Mouse (Mus musculus) C2C12 (cell line): Measurements from ENCODE around the gene Pin1rt1. TPM values are rescaled to one million over a fixed set of nuclear protein-coding genes. Genes with fewer than 3 reads are reported as not detected.

Experiments
- H3K27me3 ChIP-seq: one replicate; pipeline ENCODE4 v1.6.1; 2011; ENCODE audit not compliant: control insufficient read depth, insufficient read depth, insufficient read length
- H3K36me3 ChIP-seq: one replicate; pipeline ENCODE4 v1.6.1; 2011; ENCODE audit not compliant: control insufficient read depth, insufficient read depth
- H3K4me3 ChIP-seq: one replicate; pipeline ENCODE4 v1.5.1; 2011; ENCODE audit warnings: mild to moderate bottlenecking, control low read depth; ENCODE audit not compliant: poor library complexity, insufficient read depth, severe bottlenecking
- H3K79me2 ChIP-seq: one replicate; pipeline ENCODE4 v1.6.1; 2011; ENCODE audit not compliant: control insufficient read depth, insufficient read depth
- H3K79me3 ChIP-seq: one replicate; pipeline ENCODE4 v1.6.1; 2011; ENCODE audit warnings: low read depth, control low read depth
- H3ac ChIP-seq: one replicate; pipeline ENCODE3; 2011; ENCODE audit warnings: low read depth; ENCODE audit not compliant: control insufficient read depth, insufficient read length
- CEBPB ChIP-seq: IDR thresholded peaks from one replicate; pipeline ENCODE4 v1.6.1; 2011; ENCODE audit warnings: low read depth, mild to moderate bottlenecking, control low read depth, moderate library complexity
- CTCF ChIP-seq: IDR thresholded peaks from one replicate; pipeline ENCODE4 v1.5.1; 2011; ENCODE audit not compliant: control insufficient read depth, insufficient read depth, insufficient read length
- FOSL1 ChIP-seq: IDR thresholded peaks from one replicate; pipeline ENCODE4 v1.8.0; 2011; ENCODE audit warnings: mild to moderate bottlenecking, low read length; ENCODE audit not compliant: poor library complexity, insufficient read depth, severe bottlenecking
- MAX ChIP-seq: IDR thresholded peaks from one replicate; pipeline ENCODE4 v1.6.1; 2011; ENCODE audit warnings: mild to moderate bottlenecking, control low read depth
- MYOD1 ChIP-seq: IDR thresholded peaks from one replicate; pipeline ENCODE4 v1.6.1; 2011; ENCODE audit warnings: low read depth; ENCODE audit not compliant: control insufficient read depth, insufficient read length
- MYOG ChIP-seq: IDR thresholded peaks from one replicate; pipeline ENCODE4 v1.6.1; 2011; ENCODE audit not compliant: control insufficient read depth, insufficient read length; ENCODE audit errors: extremely low read depth
- USF1 ChIP-seq: IDR thresholded peaks from one replicate; pipeline ENCODE4 v1.6.1; 2011; ENCODE audit warnings: low read depth, mild to moderate bottlenecking, control low read depth, moderate library complexity
- polyA plus RNA-seq: library from polyadenylated mRNA; unstranded; fragments of >200 nt; fragmentation: generic; extraction: Trizol; gene quantifications from one replicate; pipeline ENCODE4 v1.2.1, GENCODE M21; 2012; ENCODE audit warnings: missing spikeins

Pin1rt1 gene
- polyA plus RNA-seq, 1 experiment = not detected

DNA sequence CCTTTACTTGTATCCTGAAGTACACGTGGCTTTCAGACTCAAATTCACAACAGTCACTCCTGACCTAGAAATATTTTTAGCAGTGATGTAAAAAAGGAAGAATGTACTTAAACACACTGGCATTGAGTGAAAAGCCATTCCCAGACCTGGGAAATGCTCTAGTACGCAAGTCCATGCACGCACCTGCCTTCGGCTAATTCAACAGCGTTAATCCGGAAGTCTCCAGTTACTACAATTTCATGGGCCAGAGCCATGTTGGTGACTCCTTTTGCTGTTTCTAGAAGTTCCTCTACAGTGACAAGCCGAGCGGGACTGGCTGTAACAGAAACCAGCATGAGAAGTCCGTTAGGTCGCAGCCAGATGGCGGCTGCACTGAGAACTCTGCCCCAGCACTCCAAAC is 16.5 kb downstream of the Pin1rt1 start:
- H3K79me2 ChIP-seq = no peaks in the 10 kb centered on the region
- H3K36me3 ChIP-seq = peaks cover 2% of the 10 kb centered on the region
- TF ChIP-seq MYOD1 (no peak), MAX (no peak), FOSL1 (no peak), CEBPB (no peak), USF1 (no peak)
- no peaks in the 10 kb centered on the region for H3K27me3 ChIP-seq
- H3K79me3 ChIP-seq = no peaks in the 10 kb centered on the region
- no peak overlapping the region for H3ac ChIP-seq
- H3K4me3 ChIP-seq = no peak overlapping the region

DNA sequence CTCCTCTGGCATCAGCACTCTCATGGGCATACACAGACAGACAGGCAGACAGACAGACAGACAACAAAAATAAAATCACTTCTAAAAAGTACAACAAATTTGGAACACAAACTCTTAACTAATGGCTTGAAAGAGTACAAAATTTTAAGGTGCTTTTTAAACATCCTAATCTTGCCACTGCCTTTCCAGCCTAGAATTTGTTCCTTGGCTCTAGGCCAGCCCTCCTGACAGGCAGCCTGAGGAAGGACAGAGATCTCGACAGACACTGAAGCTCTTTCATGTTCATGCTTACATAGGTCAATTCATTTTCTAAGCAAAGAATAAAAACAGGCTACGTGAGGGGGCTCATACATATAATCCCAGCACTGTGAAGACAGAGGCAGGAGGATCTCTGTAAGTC is 23.6 kb downstream of the Pin1rt1 start:
- Histone ChIP-seq H3K79me3 (no peaks in the 10 kb centered on the region), H3K4me3 (no peak overlapping the region), H3K36me3 (no peaks in the 10 kb centered on the region), H3K27me3 (no peaks in the 10 kb centered on the region), H3ac (no peak overlapping the region), H3K79me2 (no peaks in the 10 kb centered on the region)
- TF ChIP-seq MYOG (no peak), USF1 (no peak), MYOD1 (no peak), CTCF (no peak)

DNA sequence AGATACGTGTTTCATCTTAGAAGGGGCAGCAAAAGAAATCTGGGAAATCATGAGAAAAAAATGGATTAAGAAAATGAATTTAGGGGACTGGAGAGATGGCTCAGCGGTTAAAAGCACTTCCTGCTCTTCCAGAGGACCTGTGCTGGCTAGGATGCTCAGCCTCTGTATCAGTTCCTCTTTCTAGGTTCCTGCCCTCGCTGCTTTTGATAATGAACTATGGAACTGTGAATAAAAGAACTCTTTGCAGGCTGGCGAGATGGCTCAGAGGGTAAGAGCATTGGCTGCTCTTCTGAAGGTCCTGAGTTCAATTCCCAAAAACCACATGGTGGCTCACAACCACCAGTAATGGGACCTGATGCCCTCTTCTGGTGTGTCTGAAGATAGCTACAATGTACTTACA is 25.5 kb downstream of the Pin1rt1 start:
- Histone ChIP-seq H3ac (no peak overlapping the region), H3K36me3 (no peaks in the 10 kb centered on the region)

DNA sequence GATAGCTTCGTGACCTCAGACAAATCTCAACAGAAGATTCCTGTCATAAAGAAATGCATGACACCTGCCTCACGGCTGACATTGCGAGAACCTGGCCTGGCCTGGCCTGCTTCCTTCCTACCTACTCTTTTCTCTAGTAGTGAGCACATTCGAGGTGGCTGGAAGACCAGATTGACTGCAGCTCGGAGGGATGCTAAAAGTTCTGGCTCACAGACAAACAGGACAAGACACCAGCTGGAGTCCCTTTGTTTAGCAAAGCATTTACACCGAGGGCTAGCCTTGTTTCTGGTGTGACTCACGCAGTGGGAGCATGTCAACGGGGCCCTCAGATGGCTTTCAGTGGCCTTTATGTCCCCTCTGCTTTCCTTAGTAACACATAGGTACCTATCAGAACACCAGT is 27.5 kb downstream of the Pin1rt1 start:
- Histone ChIP-seq H3ac (no peak overlapping the region), H3K4me3 (no peak overlapping the region), H3K79me2 (no peaks in the 10 kb centered on the region), H3K36me3 (no peaks in the 10 kb centered on the region), H3K79me3 (no peaks in the 10 kb centered on the region), H3K27me3 (no peaks in the 10 kb centered on the region)
- TF ChIP-seq CEBPB (no peak), MAX (no peak), USF1 (no peak), CTCF (no peak), FOSL1 (no peak), MYOG (no peak), MYOD1 (no peak)

More for the DNA sequence above, 25.5 kb downstream of the Pin1rt1 start:
- Histone ChIP-seq H3K4me3 (no peak overlapping the region), H3K79me2 (no peaks in the 10 kb centered on the region), H3K79me3 (no peaks in the 10 kb centered on the region), H3K27me3 (no peaks in the 10 kb centered on the region)
- no peak for TF ChIP-seq MYOG
- no peak for TF ChIP-seq CTCF
- TF ChIP-seq MAX = no peak
- no peak for TF ChIP-seq CEBPB
- no peak for TF ChIP-seq FOSL1
- TF ChIP-seq MYOD1 = no peak
- TF ChIP-seq USF1 = no peak

DNA sequence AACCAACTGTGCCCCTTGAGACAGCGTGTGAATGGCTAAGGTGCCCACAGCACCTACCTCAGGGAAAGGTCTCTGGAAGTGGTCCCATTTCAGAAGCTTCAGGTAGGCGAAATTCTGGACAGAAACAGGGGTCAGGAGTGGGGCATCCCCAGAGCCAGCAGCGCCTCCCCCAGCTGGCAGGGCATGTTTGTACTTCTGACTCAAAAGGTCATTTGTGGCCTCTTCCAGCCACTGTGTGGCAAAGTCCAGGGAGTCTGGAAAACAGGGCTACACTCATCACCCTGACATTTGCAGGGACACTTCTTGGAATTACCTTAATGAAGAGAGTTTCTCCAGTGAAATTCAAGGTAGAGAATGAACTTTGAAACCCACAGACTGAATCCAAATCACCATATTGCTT is 27.9 kb downstream of the Pin1rt1 start:
- TF ChIP-seq MYOD1 (no peak), CEBPB (no peak), USF1 (no peak), MAX (no peak), MYOG (no peak)
- Histone ChIP-seq H3K27me3 (no peaks in the 10 kb centered on the region), H3K79me3 (no peaks in the 10 kb centered on the region), H3K4me3 (no peak overlapping the region), H3K36me3 (no peaks in the 10 kb centered on the region), H3K79me2 (no peaks in the 10 kb centered on the region), H3ac (no peak overlapping the region)

DNA sequence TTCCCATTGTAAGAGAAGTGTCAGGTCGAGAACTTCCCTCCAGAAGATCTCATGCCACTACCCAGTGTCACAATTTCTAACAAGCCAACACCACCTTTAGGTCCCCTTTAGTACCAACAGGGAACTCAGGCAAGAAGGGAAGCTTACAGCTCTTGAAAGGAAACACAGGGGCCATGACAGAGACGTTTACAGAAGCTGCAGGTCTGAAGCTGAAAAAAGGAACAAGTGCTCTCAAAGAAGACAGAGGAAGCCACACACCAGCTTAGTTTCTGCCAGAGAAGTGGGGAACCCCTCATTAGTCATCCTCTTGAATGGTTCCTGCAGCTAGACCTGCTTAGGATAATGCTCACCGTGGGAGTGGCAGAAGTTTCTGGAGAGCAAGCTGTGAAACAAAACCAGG is 28.9 kb downstream of the Pin1rt1 start:
- no peaks in the 10 kb centered on the region for H3K79me2 ChIP-seq

More for the DNA sequence above, 28.9 kb downstream of the Pin1rt1 start:
- no peaks in the 10 kb centered on the region for H3K36me3 ChIP-seq
- H3ac ChIP-seq = no peak overlapping the region
- TF ChIP-seq MYOD1 (no peak), MAX (no peak), FOSL1 (no peak), MYOG (no peak), CTCF (no peak), CEBPB (no peak), USF1 (no peak)
- H3K79me3 ChIP-seq = no peaks in the 10 kb centered on the region
- H3K4me3 ChIP-seq = no peak overlapping the region
- H3K27me3 ChIP-seq = no peaks in the 10 kb centered on the region
